Mouse (Mus musculus) gastrocnemius, postnatal 10 days (tissue): Measurements from ENCODE around the gene Actr8. TPM values are rescaled to one million over a fixed set of nuclear protein-coding genes. Genes with fewer than 3 reads are reported as not detected.
A peak's percentile ranks its signal among the peaks of the same experiment; 100 is the strongest.

Experiments
- DNase-seq: peaks from one replicate; pipeline ENCODE4 v3.0.0; 2021; ENCODE audit warnings: mixed read lengths
- total RNA-seq, 2 experiments: library from RNA; stranded (reverse); gene quantifications; 2 replicates each; pipeline ENCODE4 v1.2.3; 2021

Actr8 gene
- total RNA-seq, 2 experiments from 2014 or later = 29.7 to 34.0 TPM

GRCm38 (mm10) chr14:29994976-29995375, 16.8 kb downstream of the Actr8 start:
- no peak for DNase-seq

GRCm38 (mm10) chr14:29996000-29996751, 18.0 kb downstream of the Actr8 start:
- DNase-seq = no peak

GRCm38 (mm10) chr14:29997345-29997744, 19.2 kb downstream of the Actr8 start:
- no peak for DNase-seq

GRCm38 (mm10) chr14:29998747-29999474, 20.8 kb downstream of the Actr8 start:
- no peak for DNase-seq

- DNase-seq = no peak
Measured at GRCm38 (mm10) chr14:29999475-29999811, 21.3 kb downstream of the Actr8 start.

GRCm38 (mm10) chr14:30008733-30009575, 30.8 kb downstream of the Actr8 start, which contains the start of the genes Il17rb and Chdh:
TSS of gene Il17rb (minus strand) at chr14:30008896.
TSS of gene Chdh (plus strand) at chr14:30009023.
- peak; percentile 66 for DNase-seq

GRCm38 (mm10) chr14:30009864-30010560, 31.9 kb downstream of the Actr8 start:
- peak; percentile 73 for DNase-seq

GRCm38 (mm10) chr14:30011886-30012560, 33.9 kb downstream of the Actr8 start:
- DNase-seq = no peak

- no peak for DNase-seq
Measured at GRCm38 (mm10) chr14:30014487-30014886, 36.4 kb downstream of the Actr8 start.

GRCm38 (mm10) chr14:30015008-30015407, 36.9 kb downstream of the Actr8 start:
- DNase-seq = no peak

GRCm38 (mm10) chr14:30016666-30017065, 38.5 kb downstream of the Actr8 start:
- no peak for DNase-seq

- DNase-seq = no peak
Measured at GRCm38 (mm10) chr14:30017794-30018462, 39.8 kb downstream of the Actr8 start.

- no peak for DNase-seq
Measured at GRCm38 (mm10) chr14:30018463-30018801, 40.3 kb downstream of the Actr8 start.

- no peak for DNase-seq
Measured at GRCm38 (mm10) chr14:30018846-30019245, 40.7 kb downstream of the Actr8 start.

- no peak for DNase-seq
Measured at GRCm38 (mm10) chr14:30019375-30019774, 41.2 kb downstream of the Actr8 start.

GRCm38 (mm10) chr14:30019792-30020575, 41.8 kb downstream of the Actr8 start:
- DNase-seq = no peak

GRCm38 (mm10) chr14:30022471-30022870, 44.3 kb downstream of the Actr8 start:
- DNase-seq = no peak

- no peak for DNase-seq
Measured at GRCm38 (mm10) chr14:30024387-30024786, 46.2 kb downstream of the Actr8 start.

GRCm38 (mm10) chr14:30027378-30027777, 49.2 kb downstream of the Actr8 start:
- no peak for DNase-seq

- DNase-seq = no peak
Measured at GRCm38 (mm10) chr14:30033405-30033804, 55.3 kb downstream of the Actr8 start.
